Mouse (Mus musculus) spleen, adult 12 weeks (tissue): ENCODE measurements around the gene Unc13a.
A peak's percentile ranks its signal among the peaks of the same experiment; 100 is the strongest.

Experiments used
- DNase-seq: peaks from one replicate; pipeline ENCODE4 v3.0.0; 2022; ENCODE audit warnings: low spot score

The Unc13a gene

GRCm38 (mm10) chr8:71665331-71666130 lies 6.0 kb downstream of the Unc13a start:
- DNase-seq: no peak

- DNase-seq: peak; percentile 69
Measured at GRCm38 (mm10) chr8:71660325-71661120, 11.0 kb downstream of the Unc13a start.

GRCm38 (mm10) chr8:71659751-71660150 lies 11.8 kb downstream of the Unc13a start:
- no peak for DNase-seq

GRCm38 (mm10) chr8:71658515-71659049 lies 13.0 kb downstream of the Unc13a start:
- DNase-seq: no peak

- DNase-seq: no peak
Measured at GRCm38 (mm10) chr8:71657816-71658215, 13.7 kb downstream of the Unc13a start.

GRCm38 (mm10) chr8:71654600-71654999 lies 17.0 kb downstream of the Unc13a start:
- DNase-seq: no peak

- DNase-seq: no peak
Measured at GRCm38 (mm10) chr8:71645510-71645909, 26.0 kb downstream of the Unc13a start.

- no peak for DNase-seq
Measured at GRCm38 (mm10) chr8:71639318-71639717, 32.2 kb downstream of the Unc13a start.

- no peak for DNase-seq
Measured at GRCm38 (mm10) chr8:71638321-71638720, 33.2 kb downstream of the Unc13a start.

- DNase-seq: no peak
Measured at GRCm38 (mm10) chr8:71637149-71638095, 34.1 kb downstream of the Unc13a start.

- no peak for DNase-seq
Measured at GRCm38 (mm10) chr8:71633981-71634667, 37.4 kb downstream of the Unc13a start.

GRCm38 (mm10) chr8:71633164-71633563 lies 38.4 kb downstream of the Unc13a start:
- peak; percentile 57 for DNase-seq

GRCm38 (mm10) chr8:71631897-71632296 lies 39.7 kb downstream of the Unc13a start:
- DNase-seq: no peak

- DNase-seq: no peak
Measured at GRCm38 (mm10) chr8:71630761-71631160, 40.8 kb downstream of the Unc13a start.

- no peak for DNase-seq
Measured at GRCm38 (mm10) chr8:71629781-71630212, 41.8 kb downstream of the Unc13a start.

- DNase-seq: peak; percentile 85
Measured at GRCm38 (mm10) chr8:71629096-71629697, 42.4 kb downstream of the Unc13a start.

GRCm38 (mm10) chr8:71628396-71629095 lies 43.0 kb downstream of the Unc13a start:
- DNase-seq: no peak

GRCm38 (mm10) chr8:71627265-71628099 lies 44.1 kb downstream of the Unc13a start:
- no peak for DNase-seq

GRCm38 (mm10) chr8:71626753-71627152 lies 44.8 kb downstream of the Unc13a start:
- no peak for DNase-seq
